Mouse (Mus musculus): ENCODE measurements around the gene Chst14. TPM values are rescaled to one million over a fixed set of nuclear protein-coding genes. Genes with fewer than 3 reads are reported as not detected.

The Chst14 gene
- polyA plus RNA-seq, 1 experiment = 1.0 TPM

GRCm38 (mm10) chr2:118916436-118916835 lies 9.9 kb upstream of the Chst14 start:
- TF ChIP-seq POLR2A (IDR thresholded peaks at IDR 0.05; ENCODE audit: control insufficient read depth, low read depth, low read length) (no peak), CTCF (IDR thresholded peaks at IDR 0.05; ENCODE audit: control insufficient read depth, insufficient read depth, insufficient replicate concordance, low read depth, low read length) (no peak)
- H3K4me1 ChIP-seq (ENCODE audit: control insufficient read depth, insufficient read depth, low read length) = no peaks in the 10 kb centered on the region
- no peaks in the 10 kb centered on the region for H3K27me3 ChIP-seq (ENCODE audit: control insufficient read depth, insufficient read depth, low read length)
- H3K27ac ChIP-seq (ENCODE audit: control insufficient read depth, insufficient read depth, low read depth, low read length) = no peak overlapping the region
- H3K36me3 ChIP-seq (ENCODE audit: control insufficient read depth, insufficient read depth, low read length) = no peaks in the 10 kb centered on the region
- no peak overlapping the region for H3K4me3 ChIP-seq (ENCODE audit: control insufficient read depth, low read depth, low read length)

- no peak overlapping the region for H3K4me3 ChIP-seq (ENCODE audit: control insufficient read depth, low read depth, low read length)
- no peaks in the 10 kb centered on the region for H3K27me3 ChIP-seq (ENCODE audit: control insufficient read depth, insufficient read depth, low read length)
- no peak overlapping the region for H3K27ac ChIP-seq (ENCODE audit: control insufficient read depth, insufficient read depth, low read depth, low read length)
- no peaks in the 10 kb centered on the region for H3K36me3 ChIP-seq (ENCODE audit: control insufficient read depth, insufficient read depth, low read length)
- no peaks in the 10 kb centered on the region for H3K4me1 ChIP-seq (ENCODE audit: control insufficient read depth, insufficient read depth, low read length)
- TF ChIP-seq CTCF (IDR thresholded peaks at IDR 0.05; ENCODE audit: control insufficient read depth, insufficient read depth, insufficient replicate concordance, low read depth, low read length) (no peak), POLR2A (IDR thresholded peaks at IDR 0.05; ENCODE audit: control insufficient read depth, low read depth, low read length) (no peak)
Measured at GRCm38 (mm10) chr2:118918543-118918942, 7.8 kb upstream of the Chst14 start.

GRCm38 (mm10) chr2:118920428-118920827 lies 5.9 kb upstream of the Chst14 start:
- H3K4me1 ChIP-seq (ENCODE audit: control insufficient read depth, insufficient read depth, low read length) = no peaks in the 10 kb centered on the region
- no peak overlapping the region for H3K4me3 ChIP-seq (ENCODE audit: control insufficient read depth, low read depth, low read length)
- no peak overlapping the region for H3K27ac ChIP-seq (ENCODE audit: control insufficient read depth, insufficient read depth, low read depth, low read length)
- no peaks in the 10 kb centered on the region for H3K36me3 ChIP-seq (ENCODE audit: control insufficient read depth, insufficient read depth, low read length)
- TF ChIP-seq POLR2A (IDR thresholded peaks at IDR 0.05; ENCODE audit: control insufficient read depth, low read depth, low read length) (no peak), CTCF (IDR thresholded peaks at IDR 0.05; ENCODE audit: control insufficient read depth, insufficient read depth, insufficient replicate concordance, low read depth, low read length) (no peak)
- no peaks in the 10 kb centered on the region for H3K27me3 ChIP-seq (ENCODE audit: control insufficient read depth, insufficient read depth, low read length)

- Histone ChIP-seq H3K4me3 (ENCODE audit: control insufficient read depth, low read depth, low read length) (peak overlapping the region; percentile 81), H3K27ac (ENCODE audit: control insufficient read depth, insufficient read depth, low read depth, low read length) (no peak overlapping the region), H3K4me1 (ENCODE audit: control insufficient read depth, insufficient read depth, low read length) (peaks cover 9% of the 10 kb centered on the region), H3K27me3 (ENCODE audit: control insufficient read depth, insufficient read depth, low read length) (no peaks in the 10 kb centered on the region), H3K36me3 (ENCODE audit: control insufficient read depth, insufficient read depth, low read length) (no peaks in the 10 kb centered on the region)
- TF ChIP-seq POLR2A (IDR thresholded peaks at IDR 0.05; ENCODE audit: control insufficient read depth, low read depth, low read length) (no peak), CTCF (IDR thresholded peaks at IDR 0.05; ENCODE audit: control insufficient read depth, insufficient read depth, insufficient replicate concordance, low read depth, low read length) (no peak)
Measured at GRCm38 (mm10) chr2:118925952-118926351, 344 bp upstream of the Chst14 start.

- TF ChIP-seq POLR2A (IDR thresholded peaks at IDR 0.05; ENCODE audit: control insufficient read depth, low read depth, low read length) (no peak), CTCF (IDR thresholded peaks at IDR 0.05; ENCODE audit: control insufficient read depth, insufficient read depth, insufficient replicate concordance, low read depth, low read length) (no peak)
- Histone ChIP-seq H3K4me1 (ENCODE audit: control insufficient read depth, insufficient read depth, low read length) (peaks cover 9% of the 10 kb centered on the region), H3K36me3 (ENCODE audit: control insufficient read depth, insufficient read depth, low read length) (no peaks in the 10 kb centered on the region), H3K27ac (ENCODE audit: control insufficient read depth, insufficient read depth, low read depth, low read length) (no peak overlapping the region), H3K27me3 (ENCODE audit: control insufficient read depth, insufficient read depth, low read length) (no peaks in the 10 kb centered on the region), H3K4me3 (ENCODE audit: control insufficient read depth, low read depth, low read length) (peak overlapping the region; percentile 81)
Measured at GRCm38 (mm10) chr2:118926998-118927739, 873 bp downstream of the Chst14 start.

GRCm38 (mm10) chr2:118941341-118941740 lies 15.0 kb downstream of the Chst14 start:
- Histone ChIP-seq H3K27me3 (ENCODE audit: control insufficient read depth, insufficient read depth, low read length) (no peaks in the 10 kb centered on the region), H3K36me3 (ENCODE audit: control insufficient read depth, insufficient read depth, low read length) (no peaks in the 10 kb centered on the region), H3K27ac (ENCODE audit: control insufficient read depth, insufficient read depth, low read depth, low read length) (no peak overlapping the region), H3K4me1 (ENCODE audit: control insufficient read depth, insufficient read depth, low read length) (no peaks in the 10 kb centered on the region), H3K4me3 (ENCODE audit: control insufficient read depth, low read depth, low read length) (no peak overlapping the region)
- TF ChIP-seq POLR2A (IDR thresholded peaks at IDR 0.05; ENCODE audit: control insufficient read depth, low read depth, low read length) = no peak
- no peak for TF ChIP-seq CTCF (IDR thresholded peaks at IDR 0.05; ENCODE audit: control insufficient read depth, insufficient read depth, insufficient replicate concordance, low read depth, low read length)

GRCm38 (mm10) chr2:118943232-118943631 lies 16.9 kb downstream of the Chst14 start:
- Histone ChIP-seq H3K27me3 (ENCODE audit: control insufficient read depth, insufficient read depth, low read length) (no peaks in the 10 kb centered on the region), H3K27ac (ENCODE audit: control insufficient read depth, insufficient read depth, low read depth, low read length) (no peak overlapping the region)

More at GRCm38 (mm10) chr2:118943232-118943631, 16.9 kb downstream of the Chst14 start:
- no peaks in the 10 kb centered on the region for H3K36me3 ChIP-seq (ENCODE audit: control insufficient read depth, insufficient read depth, low read length)
- TF ChIP-seq POLR2A (IDR thresholded peaks at IDR 0.05; ENCODE audit: control insufficient read depth, low read depth, low read length) = no peak
- no peak for TF ChIP-seq CTCF (IDR thresholded peaks at IDR 0.05; ENCODE audit: control insufficient read depth, insufficient read depth, insufficient replicate concordance, low read depth, low read length)
- H3K4me1 ChIP-seq (ENCODE audit: control insufficient read depth, insufficient read depth, low read length) = no peaks in the 10 kb centered on the region
- no peak overlapping the region for H3K4me3 ChIP-seq (ENCODE audit: control insufficient read depth, low read depth, low read length)
